Mouse (Mus musculus) lung, embryonic 14.5 days (tissue): ENCODE results near the gene Igsf21. TPM values are rescaled to one million over a fixed set of nuclear protein-coding genes. Genes with fewer than 3 reads are reported as not detected.

ENCODE experiments used
- ATAC-seq: fragments of 200-750 bp; cut with Nextera tagmentation; 2 replicates; pipeline ENCODE4 v1.8.0; 2017; ENCODE audit warnings: mild to moderate bottlenecking, moderate TSS enrichment, moderate library complexity; ENCODE audit not compliant: insufficient read depth
- DNase-seq: peaks from one replicate; pipeline ENCODE4 v3.0.0-alpha.2; 2015
- H3K27ac ChIP-seq: fragments of 300-500 bp; sonication (generic); 2 replicates; pipeline ENCODE4 v1.5.1; 2014; ENCODE audit warnings: low read depth, mild to moderate bottlenecking, moderate library complexity
- H3K27me3 ChIP-seq: fragments of 300-500 bp; sonication (generic); 2 replicates; pipeline ENCODE4 v1.6.1; 2014; ENCODE audit warnings: low read length, control low read depth; ENCODE audit not compliant: insufficient read depth
- H3K36me3 ChIP-seq: fragments of 300-500 bp; sonication (generic); 2 replicates; pipeline ENCODE4 v1.6.1; 2014; ENCODE audit warnings: control low read depth; ENCODE audit not compliant: insufficient read depth
- H3K4me1 ChIP-seq: fragments of 300-500 bp; sonication (generic); 2 replicates; pipeline ENCODE4 v1.6.1; 2014; ENCODE audit warnings: antibody characterized with exemption, control low read depth; ENCODE audit not compliant: insufficient read depth
- H3K4me2 ChIP-seq: fragments of 300-500 bp; sonication (generic); 2 replicates; pipeline ENCODE4 v1.6.1; 2014; ENCODE audit warnings: mild to moderate bottlenecking
- H3K4me3 ChIP-seq: fragments of 300-500 bp; sonication (generic); 2 replicates; pipeline ENCODE4 v1.5.1; 2014; ENCODE audit warnings: low read depth, low read length
- H3K9ac ChIP-seq: fragments of 300-500 bp; sonication (generic); 2 replicates; pipeline ENCODE4 v1.6.1; 2014
- H3K9me3 ChIP-seq: fragments of 300-500 bp; sonication (generic); 2 replicates; pipeline ENCODE4 v1.6.1; 2016; ENCODE audit warnings: low read depth, low read length, control low read depth
- CTCF ChIP-seq: IDR thresholded peaks from 2 replicates; pipeline ENCODE4 v1.5.1; 2016; ENCODE audit warnings: antibody characterized with exemption, low read depth
- WGBS: fragments of 180-500 bp; shearing (Covaris S2); extraction: QIAGEN DNeasy Blood & Tissue Kit; methylation state at CpG from one replicate; pipeline ENCODE4 v1.1.7; 2014; 5-methylcytosine and 5-hydroxymethylcytosine counted together
- polyA plus RNA-seq: library from polyadenylated mRNA; unstranded; fragments of >200 nt; fragmentation: Nextera tagmentation; extraction: Ambion mirVana; gene quantifications from 2 replicates; pipeline ENCODE4 v1.2.1, GENCODE M21; 2014

Gene Igsf21
- not detected in 2 replicates for polyA plus RNA-seq

DNA sequence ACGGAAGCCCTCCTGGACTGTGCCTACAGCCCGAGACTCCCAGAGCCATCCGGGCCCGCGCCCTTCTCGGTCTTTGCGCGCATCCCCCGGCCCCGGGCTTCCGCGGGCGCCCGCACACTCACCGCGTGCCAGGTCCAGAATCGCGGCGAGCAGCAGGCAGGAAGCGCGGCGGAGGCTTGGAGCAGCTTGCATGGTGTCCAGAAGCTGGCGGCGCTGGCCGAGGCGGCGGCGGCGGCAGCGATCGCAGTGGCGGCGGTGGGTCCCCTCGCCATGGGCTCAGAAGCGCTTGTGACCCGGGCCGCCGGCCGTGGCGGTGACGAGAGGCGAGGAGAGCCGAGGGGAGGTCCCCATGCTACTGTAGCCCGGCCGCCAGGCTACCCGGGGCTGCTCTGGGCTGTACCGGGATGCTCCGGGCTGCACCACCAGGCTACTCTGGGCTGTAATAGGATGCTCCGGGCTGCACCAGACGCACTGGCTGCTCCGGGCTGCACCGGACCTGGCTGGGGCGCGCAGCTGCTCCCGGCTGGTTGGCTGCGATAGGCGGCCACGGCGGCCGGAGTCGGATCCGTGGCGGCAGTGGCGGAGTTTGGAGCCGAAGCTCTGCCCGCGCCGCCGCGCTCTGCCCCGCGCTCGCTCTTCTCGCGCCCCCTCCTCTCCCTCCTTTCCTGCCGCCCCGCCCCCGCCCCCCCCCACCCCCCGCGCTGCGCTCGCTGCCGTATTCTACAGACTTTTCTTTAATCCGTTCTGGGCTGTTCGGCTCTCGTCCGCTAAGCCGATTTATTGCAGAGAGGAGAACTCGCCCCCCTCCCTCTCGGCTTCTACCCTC, at the start of gene Igsf21:
Gene Igsf21, minus strand, starts transcription at position 605 of the 826 bp plus-strand sequence.
- H3K9me3 ChIP-seq = no peaks in the 10 kb centered on the region
- no peak within 1 kb of the TSS for H3K27ac ChIP-seq
- WGBS = under 1% methylated on average over 69 of the region's 90 CpGs
- peaks cover 78% of the 10 kb centered on the region for H3K27me3 ChIP-seq
- peak within 1 kb of the TSS; percentile 20 for H3K4me3 ChIP-seq
- no peak within 1 kb of the TSS; the same call in 1 of the 2 replicates for H3K9ac ChIP-seq
- no peaks in the 10 kb centered on the region for H3K36me3 ChIP-seq
- peak; percentile 60 for DNase-seq
- TF ChIP-seq CTCF = no peak
- H3K4me1 ChIP-seq = no peaks in the 10 kb centered on the region
- peak within 1 kb of the TSS; percentile 47 for H3K4me2 ChIP-seq
- ATAC-seq = peak; percentile 69

- Histone ChIP-seq H3K27me3 (no peaks in the 10 kb centered on the region), H3K4me3 (no peak overlapping the region), H3K9ac (no peak overlapping the region), H3K9me3 (no peaks in the 10 kb centered on the region), H3K4me2 (no peak overlapping the region), H3K4me1 (no peaks in the 10 kb centered on the region), H3K27ac (no peak overlapping the region), H3K36me3 (no peaks in the 10 kb centered on the region)
- TF ChIP-seq CTCF = no peak
- ATAC-seq = no peak
- DNase-seq = no peak
- WGBS = 72% methylated on average over 5 of the region's 5 CpGs
Measured at GRCm38 (mm10) chr4:140285726-140286316, 39.2 kb upstream of the Igsf21 start.

DNA sequence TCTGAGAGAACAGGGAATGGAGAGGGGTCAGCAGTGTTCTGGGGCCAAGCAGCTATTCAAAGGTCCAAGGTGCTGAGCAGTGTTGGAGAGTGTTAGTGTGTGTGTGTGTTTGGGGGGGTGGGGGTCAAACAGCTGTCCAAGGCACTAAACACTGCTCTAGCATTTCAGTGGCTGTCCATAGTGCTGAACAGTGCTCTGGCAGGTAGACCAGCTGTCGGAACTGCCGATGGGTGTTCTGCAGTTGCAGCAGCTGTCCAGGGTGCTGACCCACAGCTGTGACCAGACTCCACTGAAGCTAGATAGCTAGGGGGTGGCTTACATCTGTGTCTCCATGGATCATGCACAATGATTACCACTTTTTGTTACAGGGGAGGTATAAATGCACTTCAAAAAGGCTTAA, 36.8 kb upstream of the Igsf21 start:
- H3K4me3 ChIP-seq = no peak overlapping the region
- H3K9ac ChIP-seq = no peak overlapping the region
- no peak for TF ChIP-seq CTCF
- no peak overlapping the region for H3K27ac ChIP-seq
- H3K4me2 ChIP-seq = no peak overlapping the region
- H3K27me3 ChIP-seq = no peaks in the 10 kb centered on the region
- 0% methylated on average over 2 of the region's 2 CpGs for WGBS
- ATAC-seq = no peak
- H3K9me3 ChIP-seq = no peaks in the 10 kb centered on the region
- H3K36me3 ChIP-seq = no peaks in the 10 kb centered on the region
- peak; percentile 86 for DNase-seq
- H3K4me1 ChIP-seq = no peaks in the 10 kb centered on the region

DNA sequence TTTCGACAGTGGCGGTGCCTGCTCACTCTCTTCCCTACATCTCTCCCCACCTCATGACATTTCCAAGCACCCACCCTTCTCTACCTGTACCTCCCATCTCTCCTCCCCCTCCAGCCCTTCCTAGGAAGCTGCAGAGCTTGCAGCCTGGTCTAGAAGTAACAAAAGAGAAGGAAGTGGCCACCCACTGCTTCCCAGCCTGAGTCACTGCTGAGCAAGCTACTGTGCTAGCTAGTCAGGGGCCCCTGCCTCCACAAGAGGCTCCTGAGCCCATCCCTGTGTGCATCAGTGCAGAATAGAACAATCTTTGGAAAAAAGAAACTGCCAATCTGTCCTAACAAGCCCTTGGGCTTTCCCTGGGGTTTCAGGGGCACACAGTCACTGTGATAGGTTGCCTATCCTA, 31.7 kb upstream of the Igsf21 start:
- no peak for ATAC-seq
- Histone ChIP-seq H3K27ac (no peak overlapping the region), H3K9me3 (no peaks in the 10 kb centered on the region), H3K27me3 (no peaks in the 10 kb centered on the region), H3K36me3 (no peaks in the 10 kb centered on the region), H3K4me2 (no peak overlapping the region), H3K4me1 (no peaks in the 10 kb centered on the region), H3K9ac (no peak overlapping the region), H3K4me3 (no peak overlapping the region)
- no peak for DNase-seq
- TF ChIP-seq CTCF = no peak
- WGBS = 91% methylated on average over 2 of the region's 2 CpGs

- Histone ChIP-seq H3K4me3 (no peak overlapping the region), H3K27ac (no peak overlapping the region), H3K4me1 (no peaks in the 10 kb centered on the region), H3K9me3 (no peaks in the 10 kb centered on the region), H3K36me3 (no peaks in the 10 kb centered on the region), H3K9ac (no peak overlapping the region), H3K4me2 (no peak overlapping the region), H3K27me3 (no peaks in the 10 kb centered on the region)
- 82% methylated on average over 5 of the region's 5 CpGs for WGBS
- DNase-seq (no peak), ATAC-seq (no peak)
- no peak for TF ChIP-seq CTCF
Measured at GRCm38 (mm10) chr4:140271913-140272312, 25.3 kb upstream of the Igsf21 start.

GRCm38 (mm10) chr4:140270451-140270850, 23.9 kb upstream of the Igsf21 start:
- H3K4me1 ChIP-seq = no peaks in the 10 kb centered on the region
- no peak overlapping the region for H3K4me3 ChIP-seq
- ATAC-seq = no peak
- no peaks in the 10 kb centered on the region for H3K27me3 ChIP-seq
- H3K36me3 ChIP-seq = no peaks in the 10 kb centered on the region
- H3K4me2 ChIP-seq = no peak overlapping the region
- no peaks in the 10 kb centered on the region for H3K9me3 ChIP-seq
- no peak for DNase-seq
- H3K9ac ChIP-seq = no peak overlapping the region
- no peak overlapping the region for H3K27ac ChIP-seq
- WGBS = 66% methylated on average over 7 of the region's 7 CpGs
- no peak for TF ChIP-seq CTCF

GRCm38 (mm10) chr4:140269184-140269840, 22.7 kb upstream of the Igsf21 start:
- DNase-seq = no peak
- H3K4me1 ChIP-seq = no peaks in the 10 kb centered on the region
- no peak for ATAC-seq
- H3K4me2 ChIP-seq = no peak overlapping the region
- H3K4me3 ChIP-seq = no peak overlapping the region
- no peak for TF ChIP-seq CTCF
- WGBS = 81% methylated on average over 15 of the region's 15 CpGs
- H3K27me3 ChIP-seq = no peaks in the 10 kb centered on the region
- no peak overlapping the region for H3K27ac ChIP-seq
- no peak overlapping the region for H3K9ac ChIP-seq
- H3K36me3 ChIP-seq = no peaks in the 10 kb centered on the region
- no peaks in the 10 kb centered on the region for H3K9me3 ChIP-seq
